Comparison of ENCODE assay signal across 20 mouse cellular contexts in genomic region chr12:26288347-26288746, GRCm38 (mm10).
A peak's percentile ranks its signal among the peaks of the same experiment; 100 is the strongest.
DNase-seq lines count a peak whose midpoint lies in the region; ATAC-seq lines count a peak whose summit lies in the region.
"Had no signal": no experiment of that assay in that cellular context is flagged by ENCODE, and none has a peak within 500 bp of the region (broad histone marks: within the 10 kb centered on the region; RNA-seq: fewer than 3 reads in every experiment).

No protein-coding gene starts in this region.

- DNase-seq in heart, adult 11 months: peak; percentile 58
- no peak for DNase-seq in heart, postnatal 4 days
- no peak for DNase-seq in c-Kit-positive CD71-positive TER-119-positive erythroid progenitor cells, embryonic 14.5 days (ENCODE audit: low spot score)
- no peak for DNase-seq in spleen, postnatal 14 days (ENCODE audit: low spot score in 2 of 2)
- DNase-seq: adrenal gland, adult 2 months; adrenal gland, adult 8-10 months; adrenal gland, postnatal 10 days; adrenal gland, postnatal 14 days; adrenal gland, postnatal 25 days; adrenal gland, postnatal 36 days; B cell, adult 2 months; cerebellum, adult 11 months; cerebellum, adult 11-12 months; cerebellum, adult 18-20 months; cerebellum, adult 2 months had no signal

- peak; percentile 71 for ATAC-seq in granulocyte monocyte progenitor cell, adult 5-6 weeks (replicated peaks; ENCODE audit: poor library complexity, severe bottlenecking)
- ATAC-seq in megakaryocyte progenitor cell, adult 5-6 weeks (replicated peaks; ENCODE audit: poor library complexity): 0 out of 2 replicates have a peak, but pooled peaks have one; percentile 44
- ATAC-seq: activated CD4-positive, CD25-positive, alpha-beta regulatory T cell, adult 4 months; CD4-positive, CD25-positive, alpha-beta regulatory T cell, adult 4 months; Patski had no signal
